Mouse (Mus musculus) spleen, adult 2 months (tissue): ENCODE measurements around the gene Il27.

ENCODE experiments used
- CTCF ChIP-seq: fragments of 200-500 bp; IDR thresholded peaks from 2 replicates; pipeline ENCODE4 v1.5.1; 2011; ENCODE audit warnings: mild to moderate bottlenecking, inconsistent platforms; ENCODE audit not compliant: insufficient read depth, insufficient read length, insufficient replicate concordance; ENCODE audit errors: extremely low read depth
- POLR2A ChIP-seq: fragments of 200-500 bp; IDR thresholded peaks from 2 replicates; pipeline ENCODE4 v1.6.1; 2011; ENCODE audit warnings: low read depth, low read length, inconsistent platforms

DNA sequence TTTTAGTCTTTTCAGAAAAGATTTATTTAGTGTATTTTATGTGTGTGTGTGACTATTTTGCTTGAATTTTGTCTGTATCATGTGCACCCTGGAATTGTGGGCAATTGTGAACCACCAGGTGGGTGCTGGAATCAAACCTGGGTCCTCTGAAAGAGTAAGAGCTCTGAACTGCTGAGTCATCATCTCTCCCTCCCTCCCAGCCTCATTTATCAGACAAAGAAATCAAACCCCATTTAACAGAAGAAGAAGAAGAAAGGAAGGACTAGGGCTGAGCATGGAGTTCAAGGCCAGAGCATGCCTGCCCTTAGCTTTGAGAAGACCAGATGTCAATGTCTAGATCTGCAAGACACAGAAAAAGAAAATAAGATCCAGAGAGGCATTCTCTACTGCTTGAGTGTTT is 40.6 kb upstream of the Il27 start:
- no peak for TF ChIP-seq POLR2A
- no peak for TF ChIP-seq CTCF
